Mouse (Mus musculus): ENCODE data around the gene S100a14. TPM values are rescaled to one million over a fixed set of nuclear protein-coding genes. Genes with fewer than 3 reads are reported as not detected.

The S100a14 gene
- polyA plus RNA-seq, 1 experiment from 2014 or later, result not detected

GRCm38 (mm10) chr3:90531713-90532112, 5.1 kb downstream of the S100a14 start:
- no peaks in the 10 kb centered on the region for H3K4me1 ChIP-seq (replicated peaks; ENCODE audit: control insufficient read depth, insufficient read depth, low read length)
- H3K4me2 ChIP-seq (ENCODE audit: low read depth, low read length, severe bottlenecking), result no peak overlapping the region
- H3K36me3 ChIP-seq (ENCODE audit: control insufficient read depth, insufficient read depth, low read length), result no peaks in the 10 kb centered on the region
- DNase-seq (ENCODE audit: low spot score), result no peak
- H3K4me3 ChIP-seq (ENCODE audit: low read depth, low read length), result no peak overlapping the region
- no peak overlapping the region for H3K27ac ChIP-seq (ENCODE audit: low read depth, low read length)
- H3K9me3 ChIP-seq (ENCODE audit: control insufficient read depth, low read length), result no peaks in the 10 kb centered on the region
- no peak overlapping the region for H3K9ac ChIP-seq (ENCODE audit: low read length)
- 74% methylated on average over 5 of the region's 5 CpGs for WGBS
- no peaks in the 10 kb centered on the region for H3K27me3 ChIP-seq (ENCODE audit: control insufficient read depth, insufficient read depth, low read length)
- no peak for ATAC-seq (replicated peaks; ENCODE audit: low FRiP score)

- WGBS, result 56% methylated on average over 1 of the region's 1 CpGs
- ATAC-seq (replicated peaks; ENCODE audit: low FRiP score) (no peak), DNase-seq (ENCODE audit: low spot score) (no peak)
- H3K9ac ChIP-seq (ENCODE audit: low read length), result no peak overlapping the region
- H3K27me3 ChIP-seq (ENCODE audit: control insufficient read depth, insufficient read depth, low read length), result no peaks in the 10 kb centered on the region
- H3K4me2 ChIP-seq (ENCODE audit: low read depth, low read length, severe bottlenecking), result no peak overlapping the region
- H3K36me3 ChIP-seq (ENCODE audit: control insufficient read depth, insufficient read depth, low read length), result no peaks in the 10 kb centered on the region
- no peaks in the 10 kb centered on the region for H3K4me1 ChIP-seq (replicated peaks; ENCODE audit: control insufficient read depth, insufficient read depth, low read length)
- H3K4me3 ChIP-seq (ENCODE audit: low read depth, low read length), result no peak overlapping the region
- no peaks in the 10 kb centered on the region for H3K9me3 ChIP-seq (ENCODE audit: control insufficient read depth, low read length)
- H3K27ac ChIP-seq (ENCODE audit: low read depth, low read length), result no peak overlapping the region
Measured at GRCm38 (mm10) chr3:90535446-90535845, 8.8 kb downstream of the S100a14 start.

DNA sequence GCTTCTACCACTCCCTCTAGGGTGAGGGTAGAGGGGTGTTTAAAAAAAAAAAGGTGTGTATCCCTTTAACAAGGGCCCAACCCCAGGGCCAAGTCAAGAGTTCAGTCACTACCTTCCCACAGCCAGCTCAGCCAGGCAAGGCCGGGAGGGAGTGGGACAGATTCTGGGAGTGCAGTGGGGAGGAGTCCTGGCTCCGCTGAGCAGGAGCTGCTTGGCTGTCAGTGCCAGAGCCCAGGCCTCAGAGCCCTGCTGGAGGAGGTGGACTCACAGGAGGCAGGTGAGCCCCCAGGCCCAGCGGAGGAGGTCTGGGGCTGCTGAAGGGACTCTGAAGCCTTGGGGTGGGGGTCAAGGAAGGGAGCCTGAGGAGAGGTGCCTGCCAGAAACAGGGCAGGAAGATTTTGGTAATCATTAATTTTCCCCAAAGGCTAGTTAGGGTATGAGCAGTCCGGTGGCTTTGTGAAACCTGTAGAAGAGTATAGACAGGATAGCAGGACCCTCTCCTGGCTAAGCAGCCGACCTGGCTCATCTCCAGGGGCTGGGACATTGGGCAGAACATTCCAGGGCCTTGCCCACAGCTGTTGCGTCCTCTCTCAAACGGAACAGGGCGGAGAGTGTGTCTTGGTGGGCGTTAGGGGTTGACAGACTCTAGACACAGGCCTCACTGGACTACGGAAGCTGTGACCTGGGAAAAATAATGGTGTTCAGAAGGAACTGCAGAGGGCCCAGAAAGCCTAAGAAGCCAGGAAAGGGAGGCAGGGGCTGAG, 10.7 kb downstream of the S100a14 start, which contains the start of gene S100a16:
Gene S100a16 (plus strand): TSS at position 114 of the 764 bp plus-strand sequence.
- 55% methylated on average over 10 of the region's 10 CpGs for WGBS
- Histone ChIP-seq H3K4me1 (replicated peaks; ENCODE audit: control insufficient read depth, insufficient read depth, low read length) (peaks cover 2% of the 10 kb centered on the region; the same call in 1 of the 2 replicates), H3K36me3 (ENCODE audit: control insufficient read depth, insufficient read depth, low read length) (no peaks in the 10 kb centered on the region), H3K27me3 (ENCODE audit: control insufficient read depth, insufficient read depth, low read length) (no peaks in the 10 kb centered on the region), H3K4me3 (ENCODE audit: low read depth, low read length) (no peak within 1 kb of the TSS), H3K27ac (ENCODE audit: low read depth, low read length) (no peak within 1 kb of the TSS), H3K9ac (ENCODE audit: low read length) (no peak within 1 kb of the TSS), H3K4me2 (ENCODE audit: low read depth, low read length, severe bottlenecking) (no peak within 1 kb of the TSS), H3K9me3 (ENCODE audit: control insufficient read depth, low read length) (no peaks in the 10 kb centered on the region)
- no peak for ATAC-seq (replicated peaks; ENCODE audit: low FRiP score)
- no peak for DNase-seq (ENCODE audit: low spot score)

DNA sequence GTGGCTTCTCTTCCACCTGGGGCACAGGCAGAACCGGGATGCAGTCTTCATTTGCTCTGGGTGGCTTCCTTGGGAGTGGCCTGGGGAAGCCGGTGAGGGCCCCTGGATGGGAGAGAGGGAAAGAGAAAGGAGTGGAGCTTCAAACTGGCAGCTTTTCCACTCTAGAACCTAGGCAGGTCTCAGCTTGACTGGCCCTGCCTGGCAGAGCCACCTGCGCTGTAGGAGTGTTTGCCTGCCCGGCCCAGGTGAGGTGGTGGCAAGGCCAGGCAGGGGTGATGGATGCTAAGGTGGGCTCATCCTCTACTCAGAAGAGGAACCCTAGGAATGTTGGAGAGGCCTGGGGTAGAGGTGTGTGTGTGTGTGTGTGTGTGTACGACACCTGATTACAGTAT, 11.2 kb downstream of the S100a14 start:
- Histone ChIP-seq H3K4me1 (replicated peaks; ENCODE audit: control insufficient read depth, insufficient read depth, low read length) (peaks cover 2% of the 10 kb centered on the region; the same call in 1 of the 2 replicates), H3K36me3 (ENCODE audit: control insufficient read depth, insufficient read depth, low read length) (no peaks in the 10 kb centered on the region), H3K27me3 (ENCODE audit: control insufficient read depth, insufficient read depth, low read length) (no peaks in the 10 kb centered on the region), H3K4me3 (ENCODE audit: low read depth, low read length) (no peak overlapping the region), H3K27ac (ENCODE audit: low read depth, low read length) (no peak overlapping the region), H3K9me3 (ENCODE audit: control insufficient read depth, low read length) (no peaks in the 10 kb centered on the region), H3K9ac (ENCODE audit: low read length) (no peak overlapping the region), H3K4me2 (ENCODE audit: low read depth, low read length, severe bottlenecking) (no peak overlapping the region)
- 79% methylated on average over 5 of the region's 5 CpGs for WGBS
- DNase-seq (ENCODE audit: low spot score) (no peak), ATAC-seq (replicated peaks; ENCODE audit: low FRiP score) (no peak)

DNA sequence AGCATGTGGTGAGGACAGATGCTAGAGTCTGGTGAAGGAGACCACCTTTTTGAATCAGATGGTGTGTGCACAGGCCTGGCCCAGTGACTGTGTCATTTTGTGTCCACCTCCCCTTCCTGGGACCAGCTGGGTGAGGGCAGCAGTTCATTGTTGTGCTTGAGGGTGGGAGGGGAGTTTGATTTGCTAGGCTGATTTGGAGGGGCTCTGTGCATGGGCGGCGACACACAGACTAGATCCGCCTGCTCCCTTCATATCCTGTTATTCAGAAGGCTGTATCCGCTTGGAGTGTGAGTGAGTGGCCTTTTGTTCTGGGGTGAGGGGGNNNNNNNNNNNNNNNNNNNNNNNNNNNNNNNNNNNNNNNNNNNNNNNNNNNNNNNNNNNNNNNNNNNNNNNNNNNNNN, 14.2 kb downstream of the S100a14 start:
- no peak overlapping the region for H3K27ac ChIP-seq (ENCODE audit: low read depth, low read length)
- peak; percentile 52; the same call in 1 of the 2 replicates for ATAC-seq (replicated peaks; ENCODE audit: low FRiP score)
- 47% methylated on average over 4 of the region's 4 CpGs for WGBS
- H3K36me3 ChIP-seq (ENCODE audit: control insufficient read depth, insufficient read depth, low read length), result no peaks in the 10 kb centered on the region
- H3K4me3 ChIP-seq (ENCODE audit: low read depth, low read length), result no peak overlapping the region
- DNase-seq (ENCODE audit: low spot score), result peak; percentile 49
- no peak overlapping the region for H3K4me2 ChIP-seq (ENCODE audit: low read depth, low read length, severe bottlenecking)
- H3K27me3 ChIP-seq (ENCODE audit: control insufficient read depth, insufficient read depth, low read length), result no peaks in the 10 kb centered on the region
- no peak overlapping the region for H3K9ac ChIP-seq (ENCODE audit: low read length)
- H3K4me1 ChIP-seq (replicated peaks; ENCODE audit: control insufficient read depth, insufficient read depth, low read length), result peaks cover 2% of the 10 kb centered on the region; the same call in 1 of the 2 replicates
- H3K9me3 ChIP-seq (ENCODE audit: control insufficient read depth, low read length), result no peaks in the 10 kb centered on the region

- 69% methylated on average over 5 of the region's 5 CpGs for WGBS
- no peaks in the 10 kb centered on the region for H3K9me3 ChIP-seq (ENCODE audit: control insufficient read depth, low read length)
- ATAC-seq (replicated peaks; ENCODE audit: low FRiP score) (no peak), DNase-seq (ENCODE audit: low spot score) (peak; percentile 23)
- H3K4me2 ChIP-seq (ENCODE audit: low read depth, low read length, severe bottlenecking), result no peak overlapping the region
- no peak overlapping the region for H3K27ac ChIP-seq (ENCODE audit: low read depth, low read length)
- H3K4me3 ChIP-seq (ENCODE audit: low read depth, low read length), result no peak overlapping the region
- H3K4me1 ChIP-seq (replicated peaks; ENCODE audit: control insufficient read depth, insufficient read depth, low read length), result 0 out of 2 replicates have a peak, but pooled peaks cover 2% of the 10 kb centered on the region
- H3K36me3 ChIP-seq (ENCODE audit: control insufficient read depth, insufficient read depth, low read length), result no peaks in the 10 kb centered on the region
- H3K9ac ChIP-seq (ENCODE audit: low read length), result no peak overlapping the region
- no peaks in the 10 kb centered on the region for H3K27me3 ChIP-seq (ENCODE audit: control insufficient read depth, insufficient read depth, low read length)
Measured at GRCm38 (mm10) chr3:90549676-90550420, 23.2 kb downstream of the S100a14 start.

GRCm38 (mm10) chr3:90550421-90550790, 23.8 kb downstream of the S100a14 start:
- Histone ChIP-seq H3K4me3 (ENCODE audit: low read depth, low read length) (no peak overlapping the region), H3K4me1 (replicated peaks; ENCODE audit: control insufficient read depth, insufficient read depth, low read length) (0 out of 2 replicates have a peak, but pooled peaks cover 2% of the 10 kb centered on the region), H3K27me3 (ENCODE audit: control insufficient read depth, insufficient read depth, low read length) (no peaks in the 10 kb centered on the region), H3K4me2 (ENCODE audit: low read depth, low read length, severe bottlenecking) (no peak overlapping the region), H3K9me3 (ENCODE audit: control insufficient read depth, low read length) (no peaks in the 10 kb centered on the region), H3K36me3 (ENCODE audit: control insufficient read depth, insufficient read depth, low read length) (no peaks in the 10 kb centered on the region), H3K27ac (ENCODE audit: low read depth, low read length) (no peak overlapping the region), H3K9ac (ENCODE audit: low read length) (no peak overlapping the region)
- 89% methylated on average over 2 of the region's 2 CpGs for WGBS
- ATAC-seq (replicated peaks; ENCODE audit: low FRiP score) (no peak), DNase-seq (ENCODE audit: low spot score) (no peak)

DNA sequence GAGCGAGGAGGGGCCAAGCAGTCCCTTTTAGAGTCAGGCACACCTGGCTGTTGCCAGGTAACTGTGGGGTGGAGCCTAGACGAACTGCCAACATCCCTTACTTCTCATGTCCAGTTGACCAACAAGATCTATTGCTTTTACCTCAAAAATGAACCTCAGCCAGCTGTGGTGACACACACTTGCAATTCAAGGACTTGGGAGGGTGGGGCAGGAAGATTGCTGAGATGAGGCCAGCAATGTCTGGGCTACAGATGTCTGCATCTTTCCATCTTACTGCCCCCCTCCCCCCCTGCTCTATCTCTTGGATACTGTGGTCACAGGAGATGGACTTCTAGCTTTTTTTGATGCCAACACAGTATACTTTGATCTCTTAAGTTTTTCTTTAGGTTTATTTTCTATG, 25.6 kb downstream of the S100a14 start:
- no peak overlapping the region for H3K27ac ChIP-seq (ENCODE audit: low read depth, low read length)
- WGBS, result 74% methylated on average over 2 of the region's 2 CpGs

More for the DNA sequence above, 25.6 kb downstream of the S100a14 start:
- Histone ChIP-seq H3K4me3 (ENCODE audit: low read depth, low read length) (no peak overlapping the region), H3K36me3 (ENCODE audit: control insufficient read depth, insufficient read depth, low read length) (no peaks in the 10 kb centered on the region), H3K9me3 (ENCODE audit: control insufficient read depth, low read length) (no peaks in the 10 kb centered on the region), H3K4me2 (ENCODE audit: low read depth, low read length, severe bottlenecking) (no peak overlapping the region), H3K9ac (ENCODE audit: low read length) (no peak overlapping the region), H3K27me3 (ENCODE audit: control insufficient read depth, insufficient read depth, low read length) (no peaks in the 10 kb centered on the region), H3K4me1 (replicated peaks; ENCODE audit: control insufficient read depth, insufficient read depth, low read length) (0 out of 2 replicates have a peak, but pooled peaks cover 2% of the 10 kb centered on the region)
- ATAC-seq (replicated peaks; ENCODE audit: low FRiP score), result no peak
- DNase-seq (ENCODE audit: low spot score), result no peak
